Mouse (Mus musculus) kidney, postnatal 0 days (tissue): ENCODE data around the gene Hexim1. TPM values are rescaled to one million over a fixed set of nuclear protein-coding genes. Genes with fewer than 3 reads are reported as not detected.

Experiments
- ATAC-seq: fragments of 200-750 bp; cut with Nextera tagmentation; replicated peaks from 2 replicates; pipeline ENCODE4 v1.8.0; 2017; ENCODE audit warnings: low read depth, moderate number of reproducible peaks, moderate TSS enrichment, moderate library complexity; ENCODE audit not compliant: low FRiP score
- DNase-seq: peaks from one replicate; pipeline ENCODE4 v3.0.0-alpha.2; 2016; ENCODE audit warnings: low spot score
- H3K27ac ChIP-seq: fragments of 300-500 bp; sonication (generic); 2 replicates; pipeline ENCODE4 v1.5.1; 2014; ENCODE audit warnings: mild to moderate bottlenecking
- H3K27me3 ChIP-seq: fragments of 300-500 bp; sonication (generic); 2 replicates; pipeline ENCODE4 v1.6.1; 2014; ENCODE audit warnings: low read length, mixed read lengths; ENCODE audit not compliant: insufficient read depth
- H3K36me3 ChIP-seq: fragments of 300-500 bp; sonication (generic); 2 replicates; pipeline ENCODE4 v1.6.1; 2014; ENCODE audit warnings: low read length, mixed read lengths; ENCODE audit not compliant: insufficient read depth
- H3K4me1 ChIP-seq: fragments of 300-500 bp; sonication (generic); replicated peaks from 2 replicates; pipeline ENCODE4 v1.6.1; 2014; ENCODE audit warnings: antibody characterized with exemption, low read length, mixed read lengths; ENCODE audit not compliant: insufficient read depth
- H3K4me2 ChIP-seq: fragments of 300-500 bp; sonication (generic); 2 replicates; pipeline ENCODE4 v1.6.1; 2014; ENCODE audit warnings: mild to moderate bottlenecking, low read length, moderate library complexity, mixed read lengths
- H3K4me3 ChIP-seq: fragments of 300-500 bp; sonication (generic); replicated peaks from 2 replicates; pipeline ENCODE4 v1.5.1; 2014; ENCODE audit warnings: low read depth, low read length
- H3K9ac ChIP-seq: fragments of 300-500 bp; sonication (generic); 2 replicates; pipeline ENCODE4 v1.6.1; 2014; ENCODE audit warnings: low read depth, low read length
- H3K9me3 ChIP-seq: fragments of 300-500 bp; sonication (generic); replicated peaks from 2 replicates; pipeline ENCODE4 v1.6.1; 2016; ENCODE audit warnings: low read length, inconsistent platforms, mixed read lengths
- CTCF ChIP-seq: IDR thresholded peaks from 2 replicates; pipeline ENCODE4 v1.5.1; 2016; ENCODE audit warnings: antibody characterized with exemption, low read depth, mild to moderate bottlenecking, moderate library complexity
- WGBS: fragments of 180-500 bp; shearing (Covaris S2); extraction: QIAGEN DNeasy Blood & Tissue Kit; methylation state at CpG from one replicate; pipeline ENCODE4 v1.1.7; 2014; 5-methylcytosine and 5-hydroxymethylcytosine counted together
- polyA plus RNA-seq: library from polyadenylated mRNA; unstranded; fragments of >200 nt; fragmentation: Nextera tagmentation; extraction: Ambion mirVana; gene quantifications from 2 replicates; pipeline ENCODE4 v1.2.1, GENCODE M21; 2015

Hexim1 gene
- polyA plus RNA-seq, 1 experiment from 2014 or later = 6.8 TPM

GRCm38 (mm10) chr11:103136039-103136577, 20.1 kb downstream of the Hexim1 start:
- no peak for TF ChIP-seq CTCF
- WGBS = 76% methylated on average over 8 of the region's 8 CpGs
- H3K4me2 ChIP-seq = no peak overlapping the region

GRCm38 (mm10) chr11:103139951-103140762, 24.1 kb downstream of the Hexim1 start:
- no peak for DNase-seq
- no peak for TF ChIP-seq CTCF

More at GRCm38 (mm10) chr11:103136039-103136577, 20.1 kb downstream of the Hexim1 start:
- ATAC-seq (no peak), DNase-seq (no peak)
- Histone ChIP-seq H3K27me3 (no peaks in the 10 kb centered on the region), H3K27ac (no peak overlapping the region), H3K9me3 (no peaks in the 10 kb centered on the region), H3K9ac (no peak overlapping the region), H3K4me1 (peaks cover 13% of the 10 kb centered on the region), H3K4me3 (no peak overlapping the region), H3K36me3 (0 out of 2 replicates have a peak, but pooled peaks cover 4% of the 10 kb centered on the region)

GRCm38 (mm10) chr11:103140763-103141100, 24.7 kb downstream of the Hexim1 start:
- Histone ChIP-seq H3K4me3 (no peak overlapping the region), H3K27me3 (no peaks in the 10 kb centered on the region), H3K4me2 (no peak overlapping the region), H3K27ac (peak overlapping the region; percentile 84), H3K4me1 (peaks cover 23% of the 10 kb centered on the region), H3K36me3 (0 out of 2 replicates have a peak, but pooled peaks cover 4% of the 10 kb centered on the region), H3K9me3 (no peaks in the 10 kb centered on the region), H3K9ac (0 out of 2 replicates have a peak overlapping the region, but pooled peaks have one; percentile 27)
- DNase-seq (no peak), ATAC-seq (no peak)
- TF ChIP-seq CTCF = no peak
- WGBS = 50% methylated on average over 6 of the region's 6 CpGs

More at GRCm38 (mm10) chr11:103139951-103140762, 24.1 kb downstream of the Hexim1 start:
- 77% methylated on average over 14 of the region's 14 CpGs for WGBS
- Histone ChIP-seq H3K4me2 (no peak overlapping the region), H3K9me3 (no peaks in the 10 kb centered on the region), H3K27me3 (no peaks in the 10 kb centered on the region), H3K4me1 (peaks cover 23% of the 10 kb centered on the region), H3K4me3 (no peak overlapping the region), H3K9ac (0 out of 2 replicates have a peak overlapping the region, but pooled peaks have one; percentile 27), H3K27ac (peak overlapping the region; percentile 84), H3K36me3 (0 out of 2 replicates have a peak, but pooled peaks cover 4% of the 10 kb centered on the region)
- no peak for ATAC-seq

GRCm38 (mm10) chr11:103141101-103141943, 25.3 kb downstream of the Hexim1 start:
- peak overlapping the region; percentile 84 for H3K27ac ChIP-seq
- peak overlapping the region; percentile 11 for H3K4me2 ChIP-seq
- 0 out of 2 replicates have a peak, but pooled peaks cover 4% of the 10 kb centered on the region for H3K36me3 ChIP-seq
- WGBS = 12% methylated on average over 11 of the region's 11 CpGs
- peak overlapping the region; percentile 35; the same call in 1 of the 2 replicates for H3K9ac ChIP-seq
- peak; percentile 86 for DNase-seq
- H3K4me1 ChIP-seq = peaks cover 23% of the 10 kb centered on the region
- H3K27me3 ChIP-seq = no peaks in the 10 kb centered on the region
- H3K4me3 ChIP-seq = no peak overlapping the region
- H3K9me3 ChIP-seq = no peaks in the 10 kb centered on the region
- TF ChIP-seq CTCF = no peak
- ATAC-seq = peak; percentile 63

- peak; percentile 56 for DNase-seq
- peak overlapping the region; percentile 40; the same call in 1 of the 2 replicates for H3K4me2 ChIP-seq
- TF ChIP-seq CTCF = no peak
- no peak overlapping the region; the same call in 1 of the 2 replicates for H3K9ac ChIP-seq
- H3K27me3 ChIP-seq = no peaks in the 10 kb centered on the region
- no peaks in the 10 kb centered on the region for H3K9me3 ChIP-seq
- 20% methylated on average over 1 of the region's 1 CpGs for WGBS
- 0 out of 2 replicates have a peak, but pooled peaks cover 4% of the 10 kb centered on the region for H3K36me3 ChIP-seq
- peak overlapping the region; percentile 84 for H3K27ac ChIP-seq
- H3K4me3 ChIP-seq = no peak overlapping the region
- H3K4me1 ChIP-seq = peaks cover 23% of the 10 kb centered on the region
- ATAC-seq = peak; percentile 14; the same call in 1 of the 2 replicates
Measured at GRCm38 (mm10) chr11:103141944-103142255, 25.9 kb downstream of the Hexim1 start.
